Mouse (Mus musculus) heart, postnatal 0 days (tissue): ENCODE measurements at regions not wholly inside any gene's neighbourhood (a gene's known extent, or its start where the extent isn't known, plus 50 kb on each side); places are given as distances from the start of the nearest gene placed in this dataset.

Source experiments
- ATAC-seq: fragments of 200-750 bp; cut with Nextera tagmentation; 2 replicates; pipeline ENCODE4 v1.8.0; 2017; ENCODE audit warnings: low read depth, moderate number of reproducible peaks, moderate library complexity; ENCODE audit not compliant: insufficient read depth
- DNase-seq: peaks from one replicate; pipeline ENCODE4 v3.0.0-alpha.2; 2016; ENCODE audit warnings: low spot score
- H3K27ac ChIP-seq: fragments of 300-500 bp; sonication (generic); 2 replicates; pipeline ENCODE4 v1.5.1; 2014; ENCODE audit warnings: low read depth, mild to moderate bottlenecking
- H3K27me3 ChIP-seq: fragments of 300-500 bp; sonication (generic); 2 replicates; pipeline ENCODE4 v1.6.1; 2014; ENCODE audit warnings: low read length, mixed read lengths; ENCODE audit not compliant: control insufficient read depth, insufficient read depth
- H3K36me3 ChIP-seq: fragments of 300-500 bp; sonication (generic); replicated peaks from 2 replicates; pipeline ENCODE4 v1.6.1; 2014; ENCODE audit warnings: low read length, mixed read lengths; ENCODE audit not compliant: control insufficient read depth, insufficient read depth
- H3K4me1 ChIP-seq: fragments of 300-500 bp; sonication (generic); 2 replicates; pipeline ENCODE4 v1.6.1; 2014; ENCODE audit warnings: antibody characterized with exemption; ENCODE audit not compliant: control insufficient read depth, insufficient read depth
- H3K4me2 ChIP-seq: fragments of 300-500 bp; sonication (generic); 2 replicates; pipeline ENCODE4 v1.6.1; 2014; ENCODE audit warnings: low read depth, mild to moderate bottlenecking, low read length, moderate library complexity
- H3K4me3 ChIP-seq: fragments of 300-500 bp; sonication (generic); 2 replicates; pipeline ENCODE4 v1.5.1; 2014; ENCODE audit warnings: low read depth, low read length
- H3K9ac ChIP-seq: fragments of 300-500 bp; sonication (generic); replicated peaks from 2 replicates; pipeline ENCODE4 v1.6.1; 2014; ENCODE audit warnings: low read depth, low read length, mixed read lengths
- H3K9me3 ChIP-seq: fragments of 300-500 bp; sonication (generic); replicated peaks from 2 replicates; pipeline ENCODE4 v1.6.1; 2016; ENCODE audit warnings: low read length; ENCODE audit not compliant: control insufficient read depth
- CTCF ChIP-seq: IDR thresholded peaks from 2 replicates; pipeline ENCODE4 v1.5.1; 2016; ENCODE audit warnings: antibody characterized with exemption, control low read depth, low read depth
- EP300 ChIP-seq: IDR thresholded peaks from 2 replicates; pipeline ENCODE4 v1.6.1; 2016; ENCODE audit warnings: antibody characterized with exemption, low read depth
- WGBS: fragments of 180-500 bp; shearing (Covaris S2); extraction: QIAGEN DNeasy Blood & Tissue Kit; methylation state at CpG from one replicate; pipeline ENCODE4 v1.1.7; 2014; 5-methylcytosine and 5-hydroxymethylcytosine counted together

- ATAC-seq (no peak), DNase-seq (no peak)
- no peaks in the 10 kb centered on the region for H3K9me3 ChIP-seq
- H3K9ac ChIP-seq: no peak overlapping the region
- no peaks in the 10 kb centered on the region for H3K4me1 ChIP-seq
- no peak overlapping the region for H3K4me3 ChIP-seq
- no peaks in the 10 kb centered on the region for H3K27me3 ChIP-seq
- H3K27ac ChIP-seq: no peak overlapping the region
- no peak for TF ChIP-seq CTCF
- TF ChIP-seq EP300: no peak
- no peak overlapping the region for H3K4me2 ChIP-seq
- H3K36me3 ChIP-seq: no peaks in the 10 kb centered on the region
- 40% methylated on average over 6 of the region's 6 CpGs for WGBS
Observed at GRCm38 (mm10) chr7:124704163-124704824, 721.6 kb downstream of the Hs3st4 start.

GRCm38 (mm10) chr7:124707143-124707542 is 724.5 kb downstream of the Hs3st4 start:
- 27% methylated on average over 3 of the region's 3 CpGs for WGBS
- Histone ChIP-seq H3K9me3 (no peaks in the 10 kb centered on the region), H3K9ac (no peak overlapping the region), H3K4me2 (no peak overlapping the region), H3K27me3 (no peaks in the 10 kb centered on the region), H3K4me1 (no peaks in the 10 kb centered on the region), H3K36me3 (no peaks in the 10 kb centered on the region), H3K4me3 (no peak overlapping the region), H3K27ac (no peak overlapping the region)
- no peak for TF ChIP-seq CTCF
- no peak for TF ChIP-seq EP300
- DNase-seq (no peak), ATAC-seq (no peak)

- no peak for ATAC-seq
- Histone ChIP-seq H3K4me2 (no peak overlapping the region), H3K9me3 (no peaks in the 10 kb centered on the region), H3K4me1 (no peaks in the 10 kb centered on the region), H3K27me3 (no peaks in the 10 kb centered on the region), H3K4me3 (no peak overlapping the region), H3K36me3 (no peaks in the 10 kb centered on the region), H3K27ac (no peak overlapping the region), H3K9ac (no peak overlapping the region)
- no peak for DNase-seq
- WGBS: 49% methylated on average over 11 of the region's 11 CpGs
- TF ChIP-seq EP300 (no peak), CTCF (no peak)
Observed at GRCm38 (mm10) chr7:124708771-124709485, 726.3 kb downstream of the Hs3st4 start.

DNA sequence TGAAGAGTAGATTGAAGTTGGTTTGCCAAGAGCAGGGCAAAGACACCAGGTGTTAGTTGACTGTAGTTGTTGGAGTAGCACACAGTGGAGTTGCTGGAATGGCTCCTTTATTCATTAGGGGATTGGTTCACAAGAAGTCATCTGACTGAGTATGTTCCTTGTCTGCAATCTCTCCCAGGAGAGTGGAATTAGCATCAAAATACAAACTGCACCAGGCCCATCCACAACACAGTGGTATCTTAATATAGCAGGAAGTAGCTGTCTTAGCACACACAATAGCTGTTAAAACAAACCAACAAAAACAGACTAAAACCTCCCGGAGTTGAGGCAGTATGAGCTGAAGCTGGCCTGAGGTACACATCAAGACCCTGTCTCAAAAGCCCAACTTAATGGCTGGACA is 723.5 kb upstream of the Kdm8 start:
- no peak for DNase-seq
- Histone ChIP-seq H3K36me3 (no peaks in the 10 kb centered on the region), H3K9me3 (no peaks in the 10 kb centered on the region), H3K4me3 (no peak overlapping the region), H3K27ac (no peak overlapping the region), H3K27me3 (no peaks in the 10 kb centered on the region), H3K9ac (no peak overlapping the region), H3K4me2 (no peak overlapping the region), H3K4me1 (no peaks in the 10 kb centered on the region)
- TF ChIP-seq CTCF (no peak), EP300 (no peak)
- 43% methylated on average over 1 of the region's 1 CpGs for WGBS
- no peak for ATAC-seq

- Histone ChIP-seq H3K27ac (no peak overlapping the region), H3K9ac (no peak overlapping the region), H3K36me3 (no peaks in the 10 kb centered on the region), H3K4me2 (no peak overlapping the region), H3K9me3 (no peaks in the 10 kb centered on the region), H3K4me1 (no peaks in the 10 kb centered on the region), H3K27me3 (no peaks in the 10 kb centered on the region), H3K4me3 (no peak overlapping the region)
- WGBS: 0% methylated on average over 2 of the region's 2 CpGs
- ATAC-seq (no peak), DNase-seq (peak; percentile 11)
- no peak for TF ChIP-seq EP300
- no peak for TF ChIP-seq CTCF
Observed at GRCm38 (mm10) chr7:124742086-124742485, 702.4 kb upstream of the Kdm8 start.

GRCm38 (mm10) chr7:124746321-124746720 is 698.2 kb upstream of the Kdm8 start:
- no peak overlapping the region for H3K27ac ChIP-seq
- H3K4me3 ChIP-seq: no peak overlapping the region
- H3K9ac ChIP-seq: no peak overlapping the region
- 66% methylated on average over 2 of the region's 2 CpGs for WGBS
- H3K9me3 ChIP-seq: no peaks in the 10 kb centered on the region
- no peaks in the 10 kb centered on the region for H3K27me3 ChIP-seq
- TF ChIP-seq EP300: no peak
- no peak for TF ChIP-seq CTCF
- no peak overlapping the region for H3K4me2 ChIP-seq
- no peaks in the 10 kb centered on the region for H3K4me1 ChIP-seq
- DNase-seq: no peak
- H3K36me3 ChIP-seq: no peaks in the 10 kb centered on the region
- ATAC-seq: no peak
